Mouse (Mus musculus) adrenal gland, adult 8-10 months (tissue): ENCODE measurements around the gene Epha4. TPM values are rescaled to one million over a fixed set of nuclear protein-coding genes. Genes with fewer than 3 reads are reported as not detected.

Experiments used
- DNase-seq: peaks from one replicate; pipeline ENCODE4 v3.0.0; 2022
- total RNA-seq, 4 experiments: library from RNA; stranded (reverse); gene quantifications; 2 replicates each; pipeline ENCODE4 v1.2.4; 2022

Gene Epha4
- total RNA-seq, result 1 to 10 TPM; 2.9 to 4.0 (median 3.4) TPM

GRCm38 (mm10) chr1:77514963-77515650, at the start of gene Epha4:
Epha4 (minus strand) TSS chr1:77515088.
- DNase-seq, result peak; percentile 88

GRCm38 (mm10) chr1:77556199-77556598, 41.3 kb upstream of the Epha4 start:
- no peak for DNase-seq

- DNase-seq, result no peak
Measured at GRCm38 (mm10) chr1:77551927-77552326, 37.0 kb upstream of the Epha4 start.

- DNase-seq, result no peak
Measured at GRCm38 (mm10) chr1:77545722-77546121, 30.8 kb upstream of the Epha4 start.

- DNase-seq, result no peak
Measured at GRCm38 (mm10) chr1:77545035-77545434, 30.1 kb upstream of the Epha4 start.

GRCm38 (mm10) chr1:77544279-77544678, 29.4 kb upstream of the Epha4 start:
- no peak for DNase-seq

GRCm38 (mm10) chr1:77539945-77540344, 25.1 kb upstream of the Epha4 start:
- no peak for DNase-seq

- no peak for DNase-seq
Measured at GRCm38 (mm10) chr1:77538559-77538958, 23.7 kb upstream of the Epha4 start.

GRCm38 (mm10) chr1:77535905-77536304, 21.0 kb upstream of the Epha4 start:
- no peak for DNase-seq

GRCm38 (mm10) chr1:77532576-77533183, 17.8 kb upstream of the Epha4 start:
- no peak for DNase-seq

- DNase-seq, result no peak
Measured at GRCm38 (mm10) chr1:77531934-77532575, 17.2 kb upstream of the Epha4 start.

GRCm38 (mm10) chr1:77525082-77525481, 10.2 kb upstream of the Epha4 start:
- no peak for DNase-seq

- no peak for DNase-seq
Measured at GRCm38 (mm10) chr1:77523354-77523753, 8.5 kb upstream of the Epha4 start.

- DNase-seq, result no peak
Measured at GRCm38 (mm10) chr1:77521640-77522539, 7.0 kb upstream of the Epha4 start.

- no peak for DNase-seq
Measured at GRCm38 (mm10) chr1:77518715-77519114, 3.8 kb upstream of the Epha4 start.

GRCm38 (mm10) chr1:77516203-77516991, 1.5 kb upstream of the Epha4 start:
- peak; percentile 81 for DNase-seq

GRCm38 (mm10) chr1:77515651-77515981, 728 bp upstream of the Epha4 start:
- DNase-seq, result no peak

GRCm38 (mm10) chr1:77514325-77514962, 444 bp downstream of the Epha4 start:
- no peak for DNase-seq

GRCm38 (mm10) chr1:77513959-77514324, 946 bp downstream of the Epha4 start:
- DNase-seq, result no peak

GRCm38 (mm10) chr1:77513411-77513941, 1.4 kb downstream of the Epha4 start:
- DNase-seq, result no peak
